Mouse (Mus musculus) kidney, postnatal 0 days (tissue): ENCODE measurements around the gene Satb1. TPM values are rescaled to one million over a fixed set of nuclear protein-coding genes. Genes with fewer than 3 reads are reported as not detected.

Experiments used
- ATAC-seq: fragments of 200-750 bp; cut with Nextera tagmentation; replicated peaks from 2 replicates; pipeline ENCODE4 v1.8.0; 2017; ENCODE audit warnings: low read depth, moderate number of reproducible peaks, moderate TSS enrichment, moderate library complexity; ENCODE audit not compliant: low FRiP score
- DNase-seq: peaks from one replicate; pipeline ENCODE4 v3.0.0-alpha.2; 2016; ENCODE audit warnings: low spot score
- H3K27ac ChIP-seq: fragments of 300-500 bp; sonication (generic); 2 replicates; pipeline ENCODE4 v1.5.1; 2014; ENCODE audit warnings: mild to moderate bottlenecking
- H3K27me3 ChIP-seq: fragments of 300-500 bp; sonication (generic); 2 replicates; pipeline ENCODE4 v1.6.1; 2014; ENCODE audit warnings: low read length, mixed read lengths; ENCODE audit not compliant: insufficient read depth
- H3K36me3 ChIP-seq: fragments of 300-500 bp; sonication (generic); 2 replicates; pipeline ENCODE4 v1.6.1; 2014; ENCODE audit warnings: low read length, mixed read lengths; ENCODE audit not compliant: insufficient read depth
- H3K4me1 ChIP-seq: fragments of 300-500 bp; sonication (generic); replicated peaks from 2 replicates; pipeline ENCODE4 v1.6.1; 2014; ENCODE audit warnings: antibody characterized with exemption, low read length, mixed read lengths; ENCODE audit not compliant: insufficient read depth
- H3K4me2 ChIP-seq: fragments of 300-500 bp; sonication (generic); 2 replicates; pipeline ENCODE4 v1.6.1; 2014; ENCODE audit warnings: mild to moderate bottlenecking, low read length, moderate library complexity, mixed read lengths
- H3K4me3 ChIP-seq: fragments of 300-500 bp; sonication (generic); replicated peaks from 2 replicates; pipeline ENCODE4 v1.5.1; 2014; ENCODE audit warnings: low read depth, low read length
- H3K9ac ChIP-seq: fragments of 300-500 bp; sonication (generic); 2 replicates; pipeline ENCODE4 v1.6.1; 2014; ENCODE audit warnings: low read depth, low read length
- H3K9me3 ChIP-seq: fragments of 300-500 bp; sonication (generic); replicated peaks from 2 replicates; pipeline ENCODE4 v1.6.1; 2016; ENCODE audit warnings: low read length, inconsistent platforms, mixed read lengths
- CTCF ChIP-seq: IDR thresholded peaks from 2 replicates; pipeline ENCODE4 v1.5.1; 2016; ENCODE audit warnings: antibody characterized with exemption, low read depth, mild to moderate bottlenecking, moderate library complexity
- WGBS: fragments of 180-500 bp; shearing (Covaris S2); extraction: QIAGEN DNeasy Blood & Tissue Kit; methylation state at CpG from one replicate; pipeline ENCODE4 v1.1.7; 2014; 5-methylcytosine and 5-hydroxymethylcytosine counted together
- polyA plus RNA-seq: library from polyadenylated mRNA; unstranded; fragments of >200 nt; fragmentation: Nextera tagmentation; extraction: Ambion mirVana; gene quantifications from 2 replicates; pipeline ENCODE4 v1.2.1, GENCODE M21; 2015

Gene Satb1
- polyA plus RNA-seq, 1 experiment from 2014 or later, result 5.5 TPM

GRCm38 (mm10) chr17:51796459-51796858 lies 36.6 kb downstream of the Satb1 start:
- no peak overlapping the region for H3K4me2 ChIP-seq
- ATAC-seq, result no peak
- 85% methylated on average over 5 of the region's 5 CpGs for WGBS
- no peaks in the 10 kb centered on the region for H3K9me3 ChIP-seq
- H3K9ac ChIP-seq, result no peak overlapping the region
- no peak overlapping the region for H3K27ac ChIP-seq
- no peaks in the 10 kb centered on the region for H3K27me3 ChIP-seq
- no peaks in the 10 kb centered on the region for H3K36me3 ChIP-seq
- H3K4me3 ChIP-seq, result no peak overlapping the region
- no peak for DNase-seq
- no peak for TF ChIP-seq CTCF
- no peaks in the 10 kb centered on the region for H3K4me1 ChIP-seq

- H3K9me3 ChIP-seq, result no peaks in the 10 kb centered on the region
- ATAC-seq (no peak), DNase-seq (no peak)
- no peak overlapping the region for H3K4me3 ChIP-seq
- no peak for TF ChIP-seq CTCF
- H3K9ac ChIP-seq, result no peak overlapping the region
- no peaks in the 10 kb centered on the region for H3K36me3 ChIP-seq
- no peaks in the 10 kb centered on the region for H3K27me3 ChIP-seq
- no peak overlapping the region for H3K4me2 ChIP-seq
- 86% methylated on average over 5 of the region's 5 CpGs for WGBS
- no peaks in the 10 kb centered on the region for H3K4me1 ChIP-seq
- no peak overlapping the region for H3K27ac ChIP-seq
Measured at GRCm38 (mm10) chr17:51791226-51791625, 41.9 kb downstream of the Satb1 start.

- H3K27ac ChIP-seq, result no peak overlapping the region
- ATAC-seq (no peak), DNase-seq (no peak)
- no peaks in the 10 kb centered on the region for H3K27me3 ChIP-seq
- TF ChIP-seq CTCF, result no peak
- H3K36me3 ChIP-seq, result no peaks in the 10 kb centered on the region
- 33% methylated on average over 8 of the region's 8 CpGs for WGBS
- H3K9me3 ChIP-seq, result no peaks in the 10 kb centered on the region
- no peak overlapping the region for H3K4me3 ChIP-seq
- H3K4me1 ChIP-seq, result no peaks in the 10 kb centered on the region
- H3K4me2 ChIP-seq, result peak overlapping the region; percentile 34
- H3K9ac ChIP-seq, result no peak overlapping the region
Measured at GRCm38 (mm10) chr17:51790387-51791060, 42.6 kb downstream of the Satb1 start.

GRCm38 (mm10) chr17:51789777-51790176 lies 43.3 kb downstream of the Satb1 start:
- Histone ChIP-seq H3K4me1 (no peaks in the 10 kb centered on the region), H3K9ac (no peak overlapping the region), H3K4me2 (no peak overlapping the region), H3K4me3 (no peak overlapping the region), H3K27ac (no peak overlapping the region), H3K9me3 (no peaks in the 10 kb centered on the region), H3K27me3 (no peaks in the 10 kb centered on the region), H3K36me3 (no peaks in the 10 kb centered on the region; the same call in 1 of the 2 replicates)
- WGBS, result 82% methylated on average over 6 of the region's 6 CpGs
- no peak for TF ChIP-seq CTCF
- ATAC-seq (no peak), DNase-seq (no peak)

- no peak for DNase-seq
- no peaks in the 10 kb centered on the region for H3K4me1 ChIP-seq
- H3K9ac ChIP-seq, result no peak overlapping the region
- TF ChIP-seq CTCF, result no peak
- H3K36me3 ChIP-seq, result no peaks in the 10 kb centered on the region; the same call in 1 of the 2 replicates
- no peak for ATAC-seq
- WGBS, result 92% methylated on average over 4 of the region's 4 CpGs
- no peaks in the 10 kb centered on the region for H3K9me3 ChIP-seq
- no peak overlapping the region for H3K27ac ChIP-seq
- no peaks in the 10 kb centered on the region for H3K27me3 ChIP-seq
- no peak overlapping the region for H3K4me3 ChIP-seq
- no peak overlapping the region for H3K4me2 ChIP-seq
Measured at GRCm38 (mm10) chr17:51789098-51789497, 44.0 kb downstream of the Satb1 start.

GRCm38 (mm10) chr17:51787955-51788354 lies 45.1 kb downstream of the Satb1 start:
- DNase-seq, result no peak
- no peak overlapping the region for H3K4me3 ChIP-seq
- TF ChIP-seq CTCF, result no peak
- 98% methylated on average over 2 of the region's 2 CpGs for WGBS
- no peaks in the 10 kb centered on the region for H3K9me3 ChIP-seq
- H3K4me2 ChIP-seq, result no peak overlapping the region
- H3K9ac ChIP-seq, result no peak overlapping the region
- no peak overlapping the region for H3K27ac ChIP-seq
- no peaks in the 10 kb centered on the region for H3K4me1 ChIP-seq
- no peaks in the 10 kb centered on the region for H3K27me3 ChIP-seq
- H3K36me3 ChIP-seq, result no peaks in the 10 kb centered on the region; the same call in 1 of the 2 replicates
- ATAC-seq, result no peak

GRCm38 (mm10) chr17:51786050-51786449 lies 47.0 kb downstream of the Satb1 start:
- Histone ChIP-seq H3K4me2 (no peak overlapping the region), H3K27me3 (no peaks in the 10 kb centered on the region), H3K4me1 (no peaks in the 10 kb centered on the region), H3K9me3 (no peaks in the 10 kb centered on the region), H3K36me3 (no peaks in the 10 kb centered on the region; the same call in 1 of the 2 replicates), H3K27ac (no peak overlapping the region), H3K9ac (no peak overlapping the region), H3K4me3 (no peak overlapping the region)
- ATAC-seq, result no peak
- no peak for TF ChIP-seq CTCF
- 81% methylated on average over 2 of the region's 2 CpGs for WGBS
- no peak for DNase-seq
